Mouse (Mus musculus): ENCODE measurements around the gene Sh3bp5. TPM values are rescaled to one million over a fixed set of nuclear protein-coding genes. Genes with fewer than 3 reads are reported as not detected.
"Not testable (repeated sequence)": the region's sequence is repeated elsewhere in the genome, so short reads cannot be mapped to it uniquely, and the experiment has no call there.

Sh3bp5 gene
- total RNA-seq (2021) = 123 and 142 TPM in 2 replicates
- long read RNA-seq, experiment 1, transcript Sh3bp5-201 (9 exons, 2,684 nt) = major isoform, 174 of 201 reads
- long read RNA-seq, experiment 1, partial matches to known transcripts = 8 of 201 reads
- long read RNA-seq, experiment 1, other reads (novel, unspliced or antisense) = 19 of 201 reads
- long read RNA-seq, experiment 2, transcript Sh3bp5-201 (9 exons, 2,684 nt) = major isoform, 105 of 131 reads
- long read RNA-seq, experiment 2, partial matches to known transcripts = 6 of 131 reads
- long read RNA-seq, experiment 2, other reads (novel, unspliced or antisense) = 20 of 131 reads

- peak; percentile 97 for DNase-seq
These were observed at the start of gene Sh3bp5 for GRCm38 (mm10) chr14:31435930-31436693. Gene Sh3bp5, minus strand, starts transcription at chr14:31436078.

GRCm38 (mm10) chr14:31482417-31482816 lies 46.5 kb upstream of the Sh3bp5 start:
- DNase-seq = no peak

- DNase-seq = no peak
These were observed 37.4 kb upstream of the Sh3bp5 start for GRCm38 (mm10) chr14:31473297-31473696.

GRCm38 (mm10) chr14:31472451-31473061 lies 36.7 kb upstream of the Sh3bp5 start:
- DNase-seq = peak; percentile 77

- DNase-seq = no peak
These were observed 33.8 kb upstream of the Sh3bp5 start for GRCm38 (mm10) chr14:31469711-31470110.

- peak; percentile 37 for DNase-seq
These were observed 28.3 kb upstream of the Sh3bp5 start for GRCm38 (mm10) chr14:31464176-31464575.

- peak; percentile 33 for DNase-seq
These were observed 27.0 kb upstream of the Sh3bp5 start for GRCm38 (mm10) chr14:31462886-31463285.

GRCm38 (mm10) chr14:31462226-31462625 lies 26.3 kb upstream of the Sh3bp5 start:
- DNase-seq = not testable (repeated sequence)

- DNase-seq = no peak
These were observed 22.1 kb upstream of the Sh3bp5 start for GRCm38 (mm10) chr14:31458006-31458405.

- no peak for DNase-seq
These were observed 20.3 kb upstream of the Sh3bp5 start for GRCm38 (mm10) chr14:31456064-31456721.

GRCm38 (mm10) chr14:31454849-31455566 lies 19.1 kb upstream of the Sh3bp5 start:
- peak; percentile 63 for DNase-seq

GRCm38 (mm10) chr14:31453946-31454345 lies 18.1 kb upstream of the Sh3bp5 start:
- not testable (repeated sequence) for DNase-seq

- DNase-seq = no peak
These were observed 13.1 kb upstream of the Sh3bp5 start for GRCm38 (mm10) chr14:31448994-31449393.

- DNase-seq = no peak
These were observed 7.7 kb upstream of the Sh3bp5 start for GRCm38 (mm10) chr14:31443616-31444015.

GRCm38 (mm10) chr14:31440725-31441124 lies 4.8 kb upstream of the Sh3bp5 start:
- DNase-seq = no peak

GRCm38 (mm10) chr14:31440230-31440629 lies 4.4 kb upstream of the Sh3bp5 start:
- DNase-seq = peak; percentile 55

- no peak for DNase-seq
These were observed 3.4 kb upstream of the Sh3bp5 start for GRCm38 (mm10) chr14:31439279-31439678.

GRCm38 (mm10) chr14:31437826-31438529 lies 2.1 kb upstream of the Sh3bp5 start:
- peak; percentile 89 for DNase-seq

- peak; percentile 55 for DNase-seq
These were observed 611 bp downstream of the Sh3bp5 start for GRCm38 (mm10) chr14:31435018-31435915.

- DNase-seq = no peak
These were observed 1.5 kb downstream of the Sh3bp5 start for GRCm38 (mm10) chr14:31434426-31434825.
